ENCODE assay signal across 32 mouse cellular contexts in the genomic region with DNA sequence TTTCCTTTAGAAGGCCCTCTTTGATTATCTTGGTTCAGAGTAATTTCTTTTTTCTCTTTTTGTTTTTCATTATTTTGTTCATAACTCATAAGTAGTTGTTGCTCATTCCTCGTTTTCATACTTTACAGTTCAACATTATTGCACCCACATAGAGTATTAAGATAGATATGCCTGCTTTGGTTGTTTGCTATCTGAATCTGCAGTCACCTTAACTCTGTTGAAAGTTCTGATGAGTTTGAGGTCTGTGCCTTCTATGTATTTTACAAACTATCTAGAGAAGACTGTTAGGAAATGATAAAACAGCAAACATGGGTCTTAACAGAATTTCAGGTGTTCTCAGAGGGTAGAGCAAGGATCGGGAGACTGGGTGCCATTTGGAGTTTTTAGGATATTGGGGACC. TPM values are rescaled to one million over a fixed set of nuclear protein-coding genes. Genes with fewer than 3 reads are reported as not detected.
DNase-seq lines count a peak whose midpoint lies in the region; ATAC-seq and TF ChIP-seq lines count a peak whose summit lies in the region.
"Had no signal": no experiment of that assay in that cellular context is flagged by ENCODE, and none has a peak within 500 bp of the region (broad histone marks: within the 10 kb centered on the region; RNA-seq: fewer than 3 reads in every experiment).

No protein-coding gene starts in this region.

- ATAC-seq in liver, embryonic 12.5 days, result peak; percentile 20; the same call in 1 of the 2 replicates
- ATAC-seq in liver, postnatal 0 days, result no peak
- ATAC-seq: forebrain, postnatal 0 days; intestine, embryonic 16.5 days; midbrain, embryonic 13.5 days had no signal

- DNase-seq in gastrocnemius, adult 2 months, result no peak
- no peak for DNase-seq in gastrocnemius, postnatal 10 days
- DNase-seq in liver, postnatal 0 days, result no peak
- no peak for DNase-seq in spleen, adult 18-20 months
- no peak for DNase-seq in limb, embryonic 10.5 days (ENCODE audit: low spot score)
- DNase-seq in left cerebral cortex, adult 11 months (ENCODE audit: low spot score), result no peak
- DNase-seq: adrenal gland, adult 2 months; adrenal gland, postnatal 36 days; cerebellum, adult 9-10 months; cerebellum, postnatal 36 days; embryo, embryonic 11 days; forebrain, postnatal 0 days; gastrocnemius, postnatal 14 days; heart, postnatal 36 days; kidney, postnatal 14 days; left cerebral cortex, postnatal 4 days had no signal

- peaks cover 73% of the 10 kb centered on the region for H3K4me1 ChIP-seq in bone marrow macrophage, adult 2 months (ENCODE audit: control insufficient read depth, insufficient read depth, low read length)
- peaks cover 97% of the 10 kb centered on the region for H3K4me1 ChIP-seq in liver, embryonic 12.5 days
- H3K4me1 ChIP-seq in liver, postnatal 0 days (ENCODE audit: insufficient read depth), result peaks cover 81% of the 10 kb centered on the region
- H3K4me1 ChIP-seq in limb, embryonic 10.5 days, result peaks cover 23% of the 10 kb centered on the region

- no peak overlapping the region for H3K4me3 ChIP-seq in gastrocnemius, adult 2 months
- H3K4me3 ChIP-seq in bone marrow macrophage, adult 2 months (ENCODE audit: insufficient read depth, low read length), result no peak overlapping the region
- H3K4me3 ChIP-seq in liver, embryonic 12.5 days, result no peak overlapping the region; the same call in 1 of the 2 replicates
- H3K4me3 ChIP-seq in liver, postnatal 0 days (ENCODE audit: low read depth, low read length), result no peak overlapping the region
- H3K4me3 ChIP-seq in limb, embryonic 10.5 days, result no peak overlapping the region
- H3K4me3 ChIP-seq: embryonic facial prominence, embryonic 12.5 days; forebrain, embryonic 12.5 days; heart, embryonic 10.5 days; hindbrain, embryonic 13.5 days; limb, embryonic 15.5 days; lung, embryonic 15.5 days; megakaryocyte, embryonic 14.5 days; midbrain, embryonic 13.5 days; neural tube, embryonic 13.5 days had no signal

- no peak for TF ChIP-seq EP300 in liver, postnatal 0 days (IDR thresholded peaks at IDR 0.05; ENCODE audit: low read depth)

- TF ChIP-seq CTCF in gastrocnemius, adult 2 months (IDR thresholded peaks at IDR 0.05), result no peak
- TF ChIP-seq CTCF in bone marrow macrophage, adult 2 months (IDR thresholded peaks at IDR 0.05; ENCODE audit: low read depth, low read length), result no peak
- TF ChIP-seq CTCF in liver, postnatal 0 days (IDR thresholded peaks at IDR 0.05; ENCODE audit: low read depth), result no peak

- peak overlapping the region; percentile 38; the same call in 1 of the 2 replicates for H3K27ac ChIP-seq in gastrocnemius, adult 2 months
- H3K27ac ChIP-seq in bone marrow macrophage, adult 2 months (ENCODE audit: insufficient read depth, low read depth, low read length), result peak overlapping the region; percentile 71
- peak overlapping the region; percentile 86 for H3K27ac ChIP-seq in liver, embryonic 12.5 days
- H3K27ac ChIP-seq in liver, postnatal 0 days (ENCODE audit: low read depth), result peak overlapping the region; percentile 65
- no peak overlapping the region for H3K27ac ChIP-seq in limb, embryonic 10.5 days
- H3K27ac ChIP-seq: embryonic facial prominence, embryonic 12.5 days; forebrain, embryonic 12.5 days; heart, embryonic 10.5 days; hindbrain, embryonic 13.5 days; limb, embryonic 15.5 days; lung, embryonic 15.5 days; midbrain, embryonic 13.5 days; neural tube, embryonic 13.5 days had no signal

- H3K4me2 ChIP-seq in liver, embryonic 12.5 days, result peak overlapping the region; percentile 52
- H3K4me2 ChIP-seq in liver, postnatal 0 days (ENCODE audit: low read depth, low read length), result peak overlapping the region; percentile 41; the same call in 1 of the 2 replicates
- H3K4me2 ChIP-seq: embryonic facial prominence, embryonic 12.5 days; forebrain, embryonic 12.5 days; hindbrain, embryonic 13.5 days; limb, embryonic 15.5 days; lung, embryonic 15.5 days; midbrain, embryonic 13.5 days; neural tube, embryonic 13.5 days had no signal

- 24% methylated on average over 2 of the region's 2 CpGs for WGBS in liver, embryonic 12.5 days (ENCODE audit: insufficient replicate concordance)
- WGBS in liver, postnatal 0 days (ENCODE audit: insufficient replicate concordance), result 44% methylated on average over 2 of the region's 2 CpGs
- WGBS in limb, embryonic 10.5 days, result 93% methylated on average over 2 of the region's 2 CpGs

- intact Hi-C loops in gastrocnemius, adult 2 months (cut with DNase I), result no loop called here

- no peaks in the 10 kb centered on the region for H3K36me3 ChIP-seq in liver, embryonic 12.5 days
- H3K36me3 ChIP-seq in liver, postnatal 0 days (replicated peaks; ENCODE audit: insufficient read depth, low read length), result no peaks in the 10 kb centered on the region
- no peaks in the 10 kb centered on the region for H3K36me3 ChIP-seq in limb, embryonic 10.5 days
- H3K36me3 ChIP-seq: embryonic facial prominence, embryonic 12.5 days; forebrain, embryonic 12.5 days; heart, embryonic 10.5 days; hindbrain, embryonic 13.5 days; limb, embryonic 15.5 days; lung, embryonic 15.5 days; midbrain, embryonic 13.5 days; neural tube, embryonic 13.5 days had no signal

- H3K9ac ChIP-seq in liver, embryonic 12.5 days, result 0 out of 2 replicates have a peak overlapping the region, but pooled peaks have one; percentile 4
- H3K9ac ChIP-seq in liver, postnatal 0 days (replicated peaks), result no peak overlapping the region
- H3K9ac ChIP-seq: embryonic facial prominence, embryonic 12.5 days; forebrain, embryonic 12.5 days; forebrain, postnatal 0 days; hindbrain, embryonic 13.5 days; limb, embryonic 15.5 days; lung, embryonic 15.5 days; midbrain, embryonic 13.5 days; neural tube, embryonic 13.5 days had no signal

- no peak for TF ChIP-seq POLR2A in bone marrow macrophage, adult 2 months (IDR thresholded peaks at IDR 0.05; ENCODE audit: borderline replicate concordance, low read depth, low read length)

- H3K27me3 ChIP-seq in liver, embryonic 12.5 days (replicated peaks), result no peaks in the 10 kb centered on the region
- no peaks in the 10 kb centered on the region for H3K27me3 ChIP-seq in liver, postnatal 0 days (ENCODE audit: insufficient read depth, low read length)
- H3K27me3 ChIP-seq in limb, embryonic 10.5 days (ENCODE audit: low read depth, poor library complexity, severe bottlenecking), result no peaks in the 10 kb centered on the region
- H3K27me3 ChIP-seq: CH12.LX; embryonic facial prominence, embryonic 12.5 days; forebrain, embryonic 12.5 days; hindbrain, embryonic 13.5 days; limb, embryonic 15.5 days; lung, embryonic 15.5 days; megakaryocyte, embryonic 14.5 days; midbrain, embryonic 13.5 days; neural tube, embryonic 13.5 days had no signal

- H3K9me3 ChIP-seq in liver, embryonic 12.5 days (replicated peaks), result no peaks in the 10 kb centered on the region
- H3K9me3 ChIP-seq in liver, postnatal 0 days (ENCODE audit: low read length), result no peaks in the 10 kb centered on the region
- no peaks in the 10 kb centered on the region for H3K9me3 ChIP-seq in limb, embryonic 10.5 days (replicated peaks)
- H3K9me3 ChIP-seq: embryonic facial prominence, embryonic 12.5 days; forebrain, embryonic 12.5 days; heart, embryonic 10.5 days; hindbrain, embryonic 13.5 days; limb, embryonic 15.5 days; lung, embryonic 15.5 days; megakaryocyte, embryonic 14.5 days; midbrain, embryonic 13.5 days; neural tube, embryonic 13.5 days had no signal

RNA-seq across cellular contexts. Expression of a gene that starts 23.1 kb away (rescaled TPM):
- total RNA-seq in gastrocnemius, adult 2 months (2021), result 10 to 100 TPM; 37.7 to 41.1 TPM
- 10 to 100 TPM; 28.6 to 29.2 TPM for total RNA-seq in gastrocnemius, postnatal 10 days (2021)
- polyA plus RNA-seq in bone marrow macrophage, adult 2 months (2012; ENCODE audit: insufficient read depth, insufficient read length, missing spikeins), result 144 and 157 TPM in 2 replicates
- polyA plus RNA-seq in liver, embryonic 12.5 days (2016; fragmentation: Nextera tagmentation; extraction: Ambion mirVana), result 15.0 and 15.9 TPM in 2 replicates
- 8.6 and 10.8 TPM in 2 replicates for polyA plus RNA-seq in liver, postnatal 0 days (2015; fragmentation: Nextera tagmentation; extraction: Ambion mirVana)
- polyA plus RNA-seq in limb, embryonic 10.5 days (2016; fragmentation: Nextera tagmentation; extraction: Ambion mirVana), result 10.0 and 12.0 TPM in 2 replicates

RNA-seq across cellular contexts. Expression of a gene that starts 53.0 kb away (rescaled TPM):
- not detected for total RNA-seq in gastrocnemius, adult 2 months (2021)
- total RNA-seq in gastrocnemius, postnatal 10 days (2021), result under 1 TPM; 0.07 to 0.09 TPM
- not detected in 2 replicates for polyA plus RNA-seq in bone marrow macrophage, adult 2 months (2012; ENCODE audit: insufficient read depth, insufficient read length, missing spikeins)
- polyA plus RNA-seq in liver, embryonic 12.5 days (2016; fragmentation: Nextera tagmentation; extraction: Ambion mirVana), result not detected in 2 replicates
- not detected in 2 replicates for polyA plus RNA-seq in liver, postnatal 0 days (2015; fragmentation: Nextera tagmentation; extraction: Ambion mirVana)
- 0.04 and 0.06 TPM in 2 replicates for polyA plus RNA-seq in limb, embryonic 10.5 days (2016; fragmentation: Nextera tagmentation; extraction: Ambion mirVana)
- total RNA-seq: adrenal gland, postnatal 36 days; CH12.LX; granulocyte monocyte progenitor cell, adult 5-6 weeks; heart, postnatal 36 days had no signal
- polyA plus RNA-seq: adrenal gland, adult 2 months; C2C12; heart, embryonic 16.5 days had no signal
